Mouse (Mus musculus) heart, postnatal 0 days (tissue): ENCODE measurements around the gene Olfr963.

Experiments used
- CTCF ChIP-seq: IDR thresholded peaks from 2 replicates; pipeline ENCODE4 v1.5.1; 2016; ENCODE audit warnings: antibody characterized with exemption, control low read depth, low read depth
- EP300 ChIP-seq: IDR thresholded peaks from 2 replicates; pipeline ENCODE4 v1.6.1; 2016; ENCODE audit warnings: antibody characterized with exemption, low read depth

DNA sequence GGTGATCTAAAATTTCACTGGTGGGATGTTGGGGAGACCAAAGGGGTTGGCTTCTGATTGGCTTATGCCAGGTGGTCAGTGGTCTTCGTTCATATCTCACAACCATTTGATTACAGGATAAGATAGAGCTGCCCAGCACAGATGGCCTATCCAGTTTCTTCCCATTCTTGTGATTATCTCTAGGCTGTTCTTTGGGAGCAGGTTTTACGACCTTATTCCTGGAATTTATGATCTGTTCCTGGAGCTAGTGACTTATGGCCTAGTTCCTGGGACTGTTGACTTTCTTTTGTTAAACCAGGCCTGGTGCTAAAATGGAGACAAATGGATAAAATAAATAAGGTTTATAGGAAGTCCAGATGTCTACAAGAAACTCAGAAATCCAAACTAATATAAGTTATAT, 42.3 kb upstream of the Olfr963 start:
- TF ChIP-seq EP300 (no peak), CTCF (no peak)
